Mouse (Mus musculus) CD4-positive helper T cell, adult 2 months (primary cell): ENCODE measurements around the gene Ppp2r5a.

Experiments
- DNase-seq: peaks from one replicate; pipeline ENCODE4 v3.0.0-alpha.2; 2012; ENCODE audit warnings: low read depth, missing footprints, low spot score

Gene Ppp2r5a

DNA sequence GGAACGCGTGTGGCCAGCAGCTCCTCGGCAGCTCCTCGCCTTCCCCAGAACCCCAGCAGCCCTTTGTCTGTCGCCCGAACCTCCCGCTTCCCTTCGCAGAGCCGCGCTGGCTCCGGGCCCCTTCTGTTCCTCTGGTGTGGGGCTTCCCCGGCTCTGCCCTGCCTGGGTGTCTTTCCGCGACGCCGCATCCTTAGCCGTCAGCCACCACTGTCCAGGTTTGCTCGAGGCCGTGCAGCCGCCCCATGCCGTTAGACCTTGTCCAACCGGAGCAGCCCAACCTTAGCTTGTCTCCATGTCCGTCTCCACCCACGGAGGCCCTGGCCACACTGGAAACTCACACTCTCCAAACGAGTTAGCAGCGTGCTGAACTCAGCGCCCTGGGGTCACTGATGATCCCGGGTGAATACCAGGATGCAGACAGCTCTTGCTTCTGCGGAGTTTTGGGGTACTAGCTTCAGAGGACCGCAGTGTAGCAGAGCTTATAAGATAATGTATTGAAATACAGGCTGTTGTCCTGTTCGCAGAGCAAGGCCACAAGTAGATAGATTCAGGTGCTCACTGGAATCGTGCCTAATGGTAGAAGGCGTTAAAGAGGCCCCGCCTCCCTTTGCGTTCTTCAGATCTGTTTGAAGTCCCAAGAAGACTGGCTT lies 76.7 kb downstream of the Ppp2r5a start:
- DNase-seq, result peak; percentile 81

DNA sequence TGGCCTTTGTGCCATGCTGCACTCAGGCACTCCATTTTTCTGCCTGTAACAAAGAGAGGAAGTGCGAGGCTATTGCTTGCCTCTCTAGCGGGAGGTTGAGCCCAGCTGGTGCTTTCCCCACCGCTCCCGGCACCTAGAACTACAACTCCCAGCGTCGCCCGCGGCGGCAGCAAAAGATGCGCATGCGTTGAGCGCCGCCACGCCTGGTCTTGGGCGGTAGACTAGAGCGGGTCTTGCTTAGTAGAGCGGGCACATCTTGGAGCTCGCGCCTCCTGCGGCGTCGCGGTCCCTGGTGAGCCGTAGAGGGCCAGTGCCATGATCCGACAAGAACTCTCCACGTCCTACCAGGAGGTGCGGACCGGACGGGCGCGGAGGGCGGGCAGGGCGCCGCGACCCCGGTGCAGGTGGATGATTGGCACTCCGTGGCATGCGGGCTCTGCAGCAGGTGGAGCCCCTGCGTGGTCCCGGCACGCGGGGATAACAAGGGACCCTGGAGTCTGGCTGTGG lies 77.3 kb downstream of the Ppp2r5a start, which contains the start of gene Tmem206:
Tmem206 (plus strand) TSS at position 187 of the 507 bp plus-strand sequence.
- peak; percentile 98 for DNase-seq

DNA sequence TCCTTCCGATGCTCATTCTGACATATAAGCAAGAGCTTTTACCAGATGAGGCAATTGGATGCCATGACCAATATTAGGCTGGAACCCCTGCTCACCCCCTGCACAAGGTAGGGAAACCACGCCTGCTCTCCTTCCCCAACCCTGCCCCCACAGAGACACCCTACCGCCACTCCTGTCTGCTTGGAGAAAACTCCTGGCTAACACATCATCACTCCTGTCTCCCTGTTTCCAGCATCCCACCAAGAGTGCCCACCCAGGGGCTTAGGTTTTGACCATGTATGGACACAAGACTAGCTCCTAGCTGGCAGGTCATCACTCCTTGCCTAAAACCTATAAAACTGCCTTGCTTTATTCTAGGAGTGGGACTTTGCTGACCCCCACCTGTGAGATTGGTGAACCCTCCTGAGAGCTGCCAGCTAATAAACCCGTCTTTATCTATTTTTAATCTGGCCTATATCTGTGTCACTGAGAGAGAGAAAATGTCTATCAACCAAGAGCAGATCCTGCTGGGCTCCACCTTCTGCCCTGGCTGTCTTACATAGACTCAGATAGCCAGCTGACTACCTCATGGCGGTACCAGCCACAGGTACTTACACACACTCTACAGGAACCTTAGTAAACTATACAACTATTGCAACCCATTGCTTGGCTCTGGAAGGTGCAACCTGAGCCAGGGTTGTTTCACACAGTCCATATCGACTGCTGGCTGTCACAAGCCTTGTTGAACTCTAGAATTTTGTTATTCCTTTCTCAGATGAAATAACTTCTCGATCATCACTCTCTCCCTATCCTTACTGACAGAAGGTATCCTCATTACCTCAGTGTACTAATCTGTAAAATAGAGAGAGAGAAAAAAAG lies 78.1 kb downstream of the Ppp2r5a start:
- DNase-seq, result no peak

DNA sequence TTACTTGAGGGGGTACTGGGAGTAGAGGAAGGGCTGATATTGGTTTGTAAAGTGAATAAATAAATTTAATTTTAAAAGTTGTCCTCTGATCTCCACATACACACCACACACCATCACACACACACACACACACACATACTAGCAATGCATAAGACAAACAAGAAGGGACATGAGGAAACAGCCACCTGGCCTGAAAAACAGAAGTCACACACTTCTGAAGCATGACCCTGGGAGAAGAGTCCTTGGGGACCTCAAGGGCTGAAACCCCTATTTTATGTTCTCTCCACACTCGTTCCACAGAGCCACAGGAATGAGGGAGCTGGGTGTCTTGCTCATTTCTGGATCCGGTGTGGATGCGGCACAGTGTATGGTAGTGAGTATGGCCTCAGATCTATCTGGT lies 79.7 kb downstream of the Ppp2r5a start:
- DNase-seq, result no peak

DNA sequence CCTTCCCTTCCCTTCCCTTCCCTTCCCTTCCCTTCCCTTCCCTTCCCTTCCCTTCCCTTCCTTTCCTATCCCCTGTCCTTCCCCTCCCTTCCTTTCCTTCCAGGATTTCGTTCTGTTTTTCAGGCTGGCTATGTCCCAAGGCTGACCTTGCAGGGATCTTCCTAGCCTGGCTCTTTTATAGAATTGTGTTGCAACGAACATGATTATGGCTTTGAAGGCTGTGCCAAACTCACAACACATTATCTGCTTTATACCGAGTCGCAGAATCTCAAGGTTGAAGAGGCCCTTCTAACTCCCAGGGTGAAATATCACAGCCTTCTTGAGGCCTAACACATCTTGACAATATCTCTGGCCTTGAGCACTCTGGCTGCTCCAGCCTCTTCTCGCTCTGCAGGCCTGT lies 84.4 kb downstream of the Ppp2r5a start:
- no peak for DNase-seq

DNA sequence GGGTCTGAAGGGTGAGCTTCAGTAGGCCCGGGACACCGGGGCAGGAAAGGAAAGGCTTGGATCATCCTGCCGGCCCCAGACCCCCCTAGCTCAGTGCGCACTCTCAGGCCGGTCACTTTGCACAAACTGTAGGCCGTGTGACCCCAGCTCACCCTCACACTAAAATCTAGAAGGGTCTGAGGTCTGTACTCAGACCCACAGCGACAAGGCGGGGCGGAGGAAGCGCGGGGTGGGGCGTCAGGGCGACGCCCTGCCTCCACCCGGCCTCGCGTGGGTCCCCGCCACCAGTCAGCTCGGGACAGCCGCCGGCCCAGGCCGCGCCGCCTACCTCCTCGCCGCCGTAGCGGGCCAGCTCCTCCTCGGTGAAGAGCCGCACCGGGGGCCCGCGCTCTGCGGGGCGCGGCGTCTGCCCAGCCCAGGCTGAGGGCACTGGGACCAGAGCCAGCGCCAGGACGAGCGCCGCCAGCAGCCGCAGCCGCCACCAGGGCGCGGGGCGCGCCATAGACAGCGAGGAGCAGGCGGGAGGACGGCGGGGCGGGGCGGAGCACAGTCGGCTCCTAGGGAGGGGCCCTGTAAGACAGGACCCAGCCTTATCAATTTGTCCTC lies 85.4 kb downstream of the Ppp2r5a start, which contains the start of gene Nenf:
Nenf (minus strand) TSS at position 604 of the 606 bp plus-strand sequence.
- DNase-seq, result peak; percentile 87

DNA sequence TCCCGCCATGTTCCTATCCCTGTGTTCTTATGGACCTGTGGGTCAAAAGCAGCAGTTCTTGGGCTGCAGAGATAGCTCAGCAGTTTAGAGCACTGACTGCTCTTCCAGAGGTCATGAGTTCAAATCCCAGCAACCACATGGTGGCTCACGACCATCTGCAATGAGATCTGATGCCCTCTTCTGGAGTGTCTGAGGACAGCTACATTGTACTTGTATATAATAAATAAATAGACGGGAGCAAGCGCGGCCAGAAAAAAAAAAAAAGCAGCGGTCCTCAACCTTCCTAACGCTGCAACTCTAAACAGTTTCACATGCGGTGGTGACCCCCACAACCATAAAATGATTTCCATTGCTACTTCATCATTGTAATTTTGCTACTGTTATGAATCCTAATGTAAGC lies 86.3 kb downstream of the Ppp2r5a start:
- no peak for DNase-seq

DNA sequence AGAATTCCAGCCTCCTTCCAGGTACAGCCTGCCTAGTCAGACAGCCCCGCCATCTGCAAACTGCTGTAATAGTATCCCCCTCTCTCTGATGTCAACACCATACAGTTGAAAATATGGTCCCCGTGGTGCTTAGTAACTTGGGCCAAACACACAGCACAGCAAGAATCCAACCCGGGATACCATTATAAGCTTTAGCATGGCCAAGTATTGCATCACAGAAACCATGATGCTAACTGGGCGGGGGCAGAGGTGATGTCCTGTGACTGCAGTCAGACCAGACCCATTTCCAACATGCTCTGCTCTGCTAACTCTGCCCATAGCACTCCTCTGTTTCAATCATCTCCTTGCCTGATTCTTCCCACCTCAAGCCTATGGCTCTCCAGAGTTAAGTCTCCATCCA lies 89.1 kb downstream of the Ppp2r5a start:
- no peak for DNase-seq

DNA sequence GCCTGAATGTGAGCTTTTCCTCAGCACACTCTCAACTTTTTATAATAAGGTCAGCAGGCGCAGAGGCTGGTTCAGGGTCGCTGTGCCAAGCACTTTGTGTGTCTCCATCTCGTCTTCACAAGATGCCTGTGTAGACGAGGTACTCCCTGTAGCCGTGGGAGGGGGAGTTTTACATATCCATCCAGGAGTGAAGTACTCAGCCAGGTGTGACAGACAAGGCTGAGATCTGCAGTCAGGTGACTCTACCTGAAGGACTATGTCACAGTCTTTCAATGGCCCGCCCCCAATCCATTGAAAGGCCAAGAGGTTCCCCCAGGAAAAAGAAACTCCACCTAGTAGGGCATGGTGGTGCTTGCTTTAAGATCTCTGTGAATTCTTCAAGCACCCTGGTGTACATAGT lies 89.9 kb downstream of the Ppp2r5a start:
- no peak for DNase-seq

DNA sequence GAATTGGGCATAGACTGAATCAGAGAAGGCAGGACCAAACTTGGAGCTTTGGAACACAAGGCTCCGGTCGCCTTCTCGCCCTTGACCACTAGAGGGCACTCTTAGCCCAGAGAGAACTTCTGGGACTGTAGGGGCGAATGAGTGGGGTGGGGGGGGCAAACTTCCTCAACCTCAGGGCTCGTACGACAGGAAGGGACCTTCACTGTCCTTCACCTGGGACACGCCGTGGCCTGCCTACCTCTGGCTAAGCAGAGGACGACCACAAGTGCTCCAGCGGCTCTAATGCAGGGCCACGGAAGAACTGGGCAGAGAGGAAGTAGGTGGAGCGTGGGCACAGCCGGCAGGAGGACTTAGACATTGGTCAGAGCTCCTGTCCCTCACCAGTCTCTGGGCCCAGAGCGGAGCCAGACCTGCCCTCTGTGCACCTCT lies 90.5 kb downstream of the Ppp2r5a start:
- DNase-seq, result peak; percentile 89

DNA sequence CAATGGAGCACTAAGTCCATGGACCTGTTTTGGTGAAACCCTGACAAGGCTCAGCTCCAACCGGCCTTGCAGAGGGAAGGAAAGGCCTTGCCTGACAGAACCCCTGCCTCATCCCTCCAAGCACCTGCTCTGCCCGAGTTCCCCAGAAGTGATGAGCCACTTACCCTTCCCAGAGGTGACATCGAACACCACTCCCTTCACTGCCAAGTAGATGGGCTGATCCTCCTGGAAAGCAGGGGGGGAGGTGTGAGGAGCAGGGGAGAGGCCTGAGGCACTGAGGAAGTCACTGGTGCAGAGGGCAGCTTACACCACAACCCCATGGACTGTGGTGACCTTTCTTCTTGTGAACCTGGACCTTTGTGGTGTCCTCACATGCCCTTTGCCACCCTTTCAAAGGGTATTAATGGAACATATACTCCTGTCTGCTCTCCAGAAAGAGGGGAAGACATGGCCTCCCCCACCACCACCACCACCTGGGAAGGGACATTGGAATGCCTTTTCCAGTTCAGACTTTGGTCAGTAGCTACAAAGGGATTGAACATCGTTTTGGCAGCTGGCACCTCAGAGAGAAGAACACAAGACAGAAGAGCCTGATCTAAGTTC lies 91.7 kb downstream of the Ppp2r5a start:
- DNase-seq, result no peak

DNA sequence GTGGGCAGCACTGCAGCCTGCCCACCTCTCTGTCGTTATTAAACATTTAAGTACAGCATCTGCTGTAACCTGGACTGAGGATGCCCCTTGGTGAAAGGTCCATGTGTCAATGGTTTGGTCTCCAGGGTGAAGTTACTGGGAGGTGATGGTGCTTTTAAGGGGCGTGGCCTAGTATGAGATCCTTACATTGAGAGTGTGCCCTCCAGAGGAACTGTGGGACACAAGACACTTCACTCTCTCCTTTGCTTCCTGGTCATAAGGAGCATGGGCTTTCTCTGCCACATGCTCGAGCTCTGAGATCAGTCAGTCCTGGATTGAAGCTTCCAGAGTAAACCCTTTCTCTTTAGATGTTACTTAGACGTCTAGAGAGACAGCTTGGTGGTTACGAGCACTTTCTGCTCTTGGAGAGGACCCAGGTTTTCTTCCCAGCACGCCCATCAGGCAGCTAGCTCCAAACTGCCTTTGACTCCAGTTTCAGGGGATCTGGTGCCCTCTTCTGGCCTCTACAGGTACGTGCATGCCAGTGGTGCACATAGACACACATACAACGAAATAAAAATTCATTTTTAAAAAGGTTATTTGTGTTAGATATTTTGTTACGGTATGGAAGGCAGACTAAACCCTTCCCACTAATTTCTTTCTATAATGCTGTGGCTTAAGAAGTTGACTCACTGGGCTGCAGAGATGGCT lies 95.2 kb downstream of the Ppp2r5a start:
- DNase-seq, result no peak

DNA sequence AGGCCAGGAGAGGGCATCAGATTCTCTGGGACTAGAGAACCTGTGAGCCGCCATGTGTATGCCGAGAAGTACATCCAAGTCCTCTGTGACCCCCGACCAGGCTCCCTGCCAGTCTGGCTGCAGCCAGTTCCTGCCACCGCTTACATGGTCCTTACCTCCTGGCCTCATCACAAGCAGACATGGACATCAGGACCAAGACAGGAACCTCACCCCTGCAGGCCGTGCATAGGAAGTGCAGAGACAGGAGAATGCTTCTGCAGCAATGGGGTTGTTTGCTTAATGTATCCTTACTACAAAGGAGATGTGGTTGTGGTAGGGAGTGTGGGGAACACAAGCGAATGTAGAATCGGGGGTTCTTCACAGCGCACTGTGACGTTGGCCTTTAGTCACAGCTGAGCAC lies 96.8 kb downstream of the Ppp2r5a start:
- no peak for DNase-seq

DNA sequence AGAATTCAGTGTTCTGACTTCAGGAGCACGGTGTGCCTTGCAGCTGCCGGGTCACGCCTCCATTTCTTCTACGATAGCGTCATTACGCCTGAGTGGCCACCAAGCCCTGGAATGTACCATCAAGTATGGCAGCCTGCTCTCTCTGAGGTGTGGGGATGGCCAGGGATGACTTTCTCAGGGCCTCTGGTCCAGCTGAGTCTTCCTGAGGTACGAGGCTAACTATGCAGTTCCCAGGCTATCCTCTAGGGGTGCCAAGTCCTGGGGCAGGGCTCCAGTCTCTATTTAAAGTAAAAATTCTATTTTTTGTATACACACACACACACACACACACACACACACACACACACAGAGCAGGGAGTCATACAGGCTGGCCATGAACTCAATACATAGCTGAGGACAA lies 97.5 kb downstream of the Ppp2r5a start:
- peak; percentile 31 for DNase-seq

DNA sequence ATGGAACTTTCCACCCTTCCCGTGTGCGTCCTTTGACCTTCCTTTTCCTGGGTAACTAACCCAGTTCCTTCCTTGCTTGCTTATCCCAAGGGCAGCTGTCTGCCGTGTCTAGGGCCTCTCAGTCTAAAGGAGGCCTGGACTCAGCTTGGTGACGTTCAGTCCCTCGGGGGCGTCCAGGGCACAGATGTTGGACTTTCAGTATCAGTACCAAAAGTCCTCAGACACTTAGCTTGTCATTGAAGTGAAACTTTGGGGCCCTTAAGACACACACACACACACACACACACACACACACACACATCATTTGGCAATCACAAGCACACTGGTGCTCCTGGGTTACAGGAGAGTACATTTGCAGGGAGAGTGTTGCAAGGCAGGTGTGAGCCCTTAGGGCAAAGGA lies 98.9 kb downstream of the Ppp2r5a start:
- no peak for DNase-seq

DNA sequence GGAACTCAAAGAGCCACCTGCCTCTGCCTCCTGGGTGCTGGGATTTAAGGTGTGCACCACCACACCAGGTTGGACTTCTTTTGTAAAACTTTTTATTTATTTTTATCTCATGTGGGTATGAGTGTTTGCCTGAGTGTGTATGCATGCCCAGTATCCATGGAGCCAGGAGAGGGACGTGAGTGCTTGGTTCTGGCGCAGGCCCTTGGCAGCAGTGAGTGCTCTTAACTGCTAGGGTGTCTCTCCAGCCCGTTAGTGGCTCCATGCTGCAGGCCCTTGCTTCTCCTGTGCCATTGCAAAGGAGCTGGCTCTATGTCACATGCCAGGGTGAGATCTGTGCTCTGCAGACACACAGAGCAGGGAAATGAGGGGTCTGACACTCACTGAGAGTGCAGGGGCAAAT lies 99.3 kb downstream of the Ppp2r5a start:
- no peak for DNase-seq
